22 mouse cellular contexts compared by ENCODE assay signal in genomic region chr3:28616386-28616785, GRCm38 (mm10).
A peak's percentile ranks its signal among the peaks of the same experiment; 100 is the strongest.
DNase-seq lines count a peak whose midpoint lies in the region; ATAC-seq and TF ChIP-seq lines count a peak whose summit lies in the region.
"Had no signal": no experiment of that assay in that cellular context is flagged by ENCODE, and none has a peak within 500 bp of the region (broad histone marks: within the 10 kb centered on the region; RNA-seq: fewer than 3 reads in every experiment).

No protein-coding gene starts in this region.

- TF ChIP-seq CTCF in kidney, postnatal 0 days (IDR thresholded peaks at IDR 0.05; ENCODE audit: low read depth) = no peak
- TF ChIP-seq CTCF in midbrain, postnatal 0 days (IDR thresholded peaks at IDR 0.05) = no peak

- ATAC-seq in kidney, postnatal 0 days (replicated peaks; ENCODE audit: low FRiP score, low read depth) = no peak
- no peak for ATAC-seq in midbrain, postnatal 0 days (ENCODE audit: low FRiP score)

- no peaks in the 10 kb centered on the region for H3K27me3 ChIP-seq in kidney, postnatal 0 days (ENCODE audit: insufficient read depth, low read length)
- no peaks in the 10 kb centered on the region for H3K27me3 ChIP-seq in midbrain, postnatal 0 days (ENCODE audit: insufficient read depth, low read length)
- no peaks in the 10 kb centered on the region for H3K27me3 ChIP-seq in midbrain, embryonic 10.5 days (ENCODE audit: low read depth, poor library complexity, severe bottlenecking)
- H3K27me3 ChIP-seq: forebrain, embryonic 12.5 days; kidney, embryonic 15.5 days; liver, embryonic 15.5 days; midbrain, embryonic 15.5 days had no signal

- no peaks in the 10 kb centered on the region; the same call in 1 of the 2 replicates for H3K4me1 ChIP-seq in kidney, postnatal 0 days (replicated peaks; ENCODE audit: insufficient read depth, low read length)
- H3K4me1 ChIP-seq in midbrain, postnatal 0 days (ENCODE audit: insufficient read depth, low read length) = no peaks in the 10 kb centered on the region
- H3K4me1 ChIP-seq in midbrain, embryonic 10.5 days = no peaks in the 10 kb centered on the region
- H3K4me1 ChIP-seq: forebrain, embryonic 12.5 days; liver, embryonic 15.5 days had no signal

- no peaks in the 10 kb centered on the region for H3K36me3 ChIP-seq in kidney, postnatal 0 days (ENCODE audit: insufficient read depth, low read length)
- peaks cover 25% of the 10 kb centered on the region; the same call in 1 of the 2 replicates for H3K36me3 ChIP-seq in midbrain, postnatal 0 days (ENCODE audit: insufficient read depth, low read length)
- no peaks in the 10 kb centered on the region for H3K36me3 ChIP-seq in midbrain, embryonic 10.5 days
- H3K36me3 ChIP-seq: kidney, embryonic 15.5 days; liver, embryonic 15.5 days had no signal

- no peak overlapping the region for H3K9ac ChIP-seq in kidney, postnatal 0 days (ENCODE audit: low read depth, low read length)
- H3K9ac ChIP-seq in midbrain, postnatal 0 days (replicated peaks; ENCODE audit: low read length, poor library complexity, severe bottlenecking) = no peak overlapping the region
- H3K9ac ChIP-seq: forebrain, embryonic 12.5 days; kidney, embryonic 15.5 days; liver, embryonic 15.5 days; midbrain, embryonic 15.5 days had no signal

- peak; percentile 47 for DNase-seq in cerebellum, adult 9-10 months
- DNase-seq in cerebellum, adult 8-10 months = no peak
- peak; percentile 22 for DNase-seq in kidney, postnatal 0 days (ENCODE audit: low spot score)
- no peak for DNase-seq in kidney, postnatal 36 days
- peak; percentile 50 for DNase-seq in midbrain, postnatal 0 days (ENCODE audit: low spot score)
- DNase-seq in midbrain, embryonic 10.5 days (ENCODE audit: low spot score) = no peak
- DNase-seq in right cerebral cortex, postnatal 36 days (ENCODE audit: low spot score in 2 of 2) = no peak
- DNase-seq: adrenal gland, postnatal 36 days; cerebellum, adult 11-12 months; cerebellum, postnatal 36 days; gastrocnemius, adult 2 months; heart, postnatal 4 days; kidney, adult 11 months; layer of hippocampus, adult 9-11 months; liver; lung, postnatal 10 days; thymus, adult 18-20 months; thymus, postnatal 36 days had no signal

- H3K4me3 ChIP-seq in kidney, postnatal 0 days (replicated peaks; ENCODE audit: low read depth, low read length) = no peak overlapping the region
- H3K4me3 ChIP-seq in midbrain, postnatal 0 days (ENCODE audit: low read depth, low read length) = no peak overlapping the region
- H3K4me3 ChIP-seq in midbrain, embryonic 10.5 days = no peak overlapping the region
- H3K4me3 ChIP-seq: forebrain, embryonic 12.5 days; gastrocnemius, adult 2 months; kidney, embryonic 15.5 days; liver, embryonic 15.5 days; midbrain, embryonic 15.5 days had no signal

- WGBS in kidney, postnatal 0 days = 33% methylated on average over 1 of the region's 1 CpGs
- 51% methylated on average over 1 of the region's 1 CpGs for WGBS in midbrain, postnatal 0 days
- WGBS in midbrain, embryonic 10.5 days = 85% methylated on average over 1 of the region's 1 CpGs

- H3K4me2 ChIP-seq in kidney, postnatal 0 days (ENCODE audit: low read length) = no peak overlapping the region
- no peak overlapping the region for H3K4me2 ChIP-seq in midbrain, postnatal 0 days (ENCODE audit: low read depth, low read length, poor library complexity, severe bottlenecking)
- H3K4me2 ChIP-seq: forebrain, embryonic 12.5 days; kidney, embryonic 15.5 days; liver, embryonic 15.5 days; midbrain, embryonic 15.5 days had no signal

- H3K9me3 ChIP-seq in kidney, postnatal 0 days (replicated peaks; ENCODE audit: low read length) = no peaks in the 10 kb centered on the region
- H3K9me3 ChIP-seq in midbrain, postnatal 0 days (ENCODE audit: low read length) = no peaks in the 10 kb centered on the region
- H3K9me3 ChIP-seq in midbrain, embryonic 10.5 days (replicated peaks) = no peaks in the 10 kb centered on the region
- H3K9me3 ChIP-seq: forebrain, embryonic 12.5 days; kidney, embryonic 15.5 days; liver, embryonic 15.5 days; midbrain, embryonic 15.5 days had no signal

- no peak overlapping the region for H3K27ac ChIP-seq in kidney, postnatal 0 days
- H3K27ac ChIP-seq in midbrain, postnatal 0 days (ENCODE audit: low read depth, low read length) = no peak overlapping the region
- no peak overlapping the region for H3K27ac ChIP-seq in midbrain, embryonic 10.5 days (replicated peaks)
- H3K27ac ChIP-seq: forebrain, embryonic 12.5 days; gastrocnemius, adult 2 months; liver, embryonic 15.5 days had no signal

Comparison
In these comparisons a context has a peak if more than half of its experiments do, and no peak if none do; other contexts are left out.
1. DNase-seq: peak in cerebellum, adult 9-10 months (single experiment), kidney, postnatal 0 days (single experiment) and midbrain, postnatal 0 days (single experiment); none in cerebellum, adult 8-10 months (single experiment), kidney, postnatal 36 days (0 of 2), midbrain, embryonic 10.5 days (single experiment) and right cerebral cortex, postnatal 36 days (0 of 2).